In genomic region chr16:42303461-42303860, GRCm38 (mm10) we compare ENCODE assay signal across 9 mouse cellular contexts. TPM values are rescaled to one million over a fixed set of nuclear protein-coding genes. Genes with fewer than 3 reads are reported as not detected.
DNase-seq lines count a peak whose midpoint lies in the region; ATAC-seq lines count a peak whose summit lies in the region.
"Had no signal": no experiment of that assay in that cellular context is flagged by ENCODE, and none has a peak within 500 bp of the region (broad histone marks: within the 10 kb centered on the region; RNA-seq: fewer than 3 reads in every experiment).

No protein-coding gene starts in this region.

- intact Hi-C loops in heart, postnatal 36 days (cut with DNase I), result no loop called here

- H3K36me3 ChIP-seq in forebrain, embryonic 10.5 days (replicated peaks), result no peaks in the 10 kb centered on the region
- no peaks in the 10 kb centered on the region for H3K36me3 ChIP-seq in forebrain, embryonic 11.5 days (ENCODE audit: control insufficient read depth, insufficient read depth, low read length)
- H3K36me3 ChIP-seq in forebrain, embryonic 14.5 days (ENCODE audit: control insufficient read depth, insufficient read depth, low read length), result no peaks in the 10 kb centered on the region
- no peaks in the 10 kb centered on the region for H3K36me3 ChIP-seq in midbrain, embryonic 12.5 days
- H3K36me3 ChIP-seq: limb, embryonic 15.5 days had no signal

- no peaks in the 10 kb centered on the region for H3K9me3 ChIP-seq in forebrain, embryonic 10.5 days
- no peaks in the 10 kb centered on the region for H3K9me3 ChIP-seq in forebrain, embryonic 11.5 days (ENCODE audit: control insufficient read depth, low read length)
- H3K9me3 ChIP-seq in forebrain, embryonic 14.5 days (replicated peaks; ENCODE audit: control insufficient read depth, low read length), result no peaks in the 10 kb centered on the region
- H3K9me3 ChIP-seq in midbrain, embryonic 12.5 days, result no peaks in the 10 kb centered on the region
- H3K9me3 ChIP-seq: limb, embryonic 15.5 days had no signal

- H3K4me2 ChIP-seq in forebrain, embryonic 11.5 days (ENCODE audit: low read depth, low read length, severe bottlenecking), result no peak overlapping the region
- H3K4me2 ChIP-seq in forebrain, embryonic 14.5 days (ENCODE audit: low read length), result no peak overlapping the region
- no peak overlapping the region for H3K4me2 ChIP-seq in midbrain, embryonic 12.5 days (replicated peaks)
- H3K4me2 ChIP-seq: limb, embryonic 15.5 days had no signal

- 0 out of 2 replicates have a peak overlapping the region, but pooled peaks have one; percentile 2 for H3K27ac ChIP-seq in forebrain, embryonic 10.5 days
- no peak overlapping the region for H3K27ac ChIP-seq in forebrain, embryonic 11.5 days (ENCODE audit: low read depth, low read length)
- peak overlapping the region; percentile 64; the same call in 1 of the 2 replicates for H3K27ac ChIP-seq in forebrain, embryonic 14.5 days (ENCODE audit: low read depth, low read length)
- H3K27ac ChIP-seq in midbrain, embryonic 12.5 days (replicated peaks), result peak overlapping the region; percentile 58
- H3K27ac ChIP-seq: limb, embryonic 15.5 days had no signal

- no peaks in the 10 kb centered on the region for H3K27me3 ChIP-seq in forebrain, embryonic 10.5 days (ENCODE audit: poor library complexity, severe bottlenecking)
- H3K27me3 ChIP-seq in forebrain, embryonic 11.5 days (ENCODE audit: control insufficient read depth, insufficient read depth, low read length), result no peaks in the 10 kb centered on the region
- no peaks in the 10 kb centered on the region for H3K27me3 ChIP-seq in forebrain, embryonic 14.5 days (replicated peaks; ENCODE audit: control insufficient read depth, insufficient read depth, low read length)
- no peaks in the 10 kb centered on the region for H3K27me3 ChIP-seq in midbrain, embryonic 12.5 days
- H3K27me3 ChIP-seq: limb, embryonic 15.5 days had no signal

- no peak for ATAC-seq in forebrain, embryonic 11.5 days (replicated peaks; ENCODE audit: low FRiP score)
- ATAC-seq in forebrain, embryonic 14.5 days, result peak; percentile 54
- ATAC-seq in midbrain, embryonic 12.5 days (ENCODE audit: low FRiP score, low read depth), result no peak

- 70% methylated on average over 6 of the region's 6 CpGs for WGBS in forebrain, embryonic 10.5 days
- WGBS in forebrain, embryonic 11.5 days, result 64% methylated on average over 6 of the region's 6 CpGs
- 29% methylated on average over 6 of the region's 6 CpGs for whole genome bisulfite sequencing in forebrain, embryonic 14.5 days
- WGBS in midbrain, embryonic 12.5 days, result 57% methylated on average over 6 of the region's 6 CpGs

- H3K4me3 ChIP-seq in forebrain, embryonic 10.5 days, result no peak overlapping the region
- no peak overlapping the region for H3K4me3 ChIP-seq in forebrain, embryonic 11.5 days (ENCODE audit: low read depth, low read length)
- no peak overlapping the region for H3K4me3 ChIP-seq in forebrain, embryonic 14.5 days (ENCODE audit: low read depth, low read length)
- H3K4me3 ChIP-seq in midbrain, embryonic 12.5 days, result no peak overlapping the region
- H3K4me3 ChIP-seq: limb, embryonic 15.5 days had no signal

- DNase-seq in forebrain, embryonic 10.5 days (ENCODE audit: extremely low spot score, low spot score), result no peak
- no peak for DNase-seq in forebrain, embryonic 11.5 days (ENCODE audit: low spot score)
- DNase-seq in MN1 (ENCODE audit: low spot score), result peak; percentile 36
- peak; percentile 77 for DNase-seq in forebrain, embryonic 14.5 days (ENCODE audit: low spot score)
- DNase-seq in kidney, adult 11 months, result no peak
- no peak for DNase-seq in heart, postnatal 36 days
- no peak for DNase-seq in kidney, adult 8-10 months

- peaks cover 35% of the 10 kb centered on the region for H3K4me1 ChIP-seq in forebrain, embryonic 10.5 days
- H3K4me1 ChIP-seq in forebrain, embryonic 11.5 days (replicated peaks; ENCODE audit: control insufficient read depth, insufficient read depth, low read length), result peaks cover 3% of the 10 kb centered on the region; the same call in 1 of the 2 replicates
- peaks cover 19% of the 10 kb centered on the region for H3K4me1 ChIP-seq in forebrain, embryonic 14.5 days (ENCODE audit: control insufficient read depth, insufficient read depth, low read length)
- peaks cover 35% of the 10 kb centered on the region for H3K4me1 ChIP-seq in midbrain, embryonic 12.5 days

- no peak overlapping the region for H3K9ac ChIP-seq in forebrain, embryonic 11.5 days (ENCODE audit: low read length)
- no peak overlapping the region for H3K9ac ChIP-seq in forebrain, embryonic 14.5 days (ENCODE audit: low read length)
- peak overlapping the region; percentile 12; the same call in 1 of the 2 replicates for H3K9ac ChIP-seq in midbrain, embryonic 12.5 days (replicated peaks)
- H3K9ac ChIP-seq: limb, embryonic 15.5 days had no signal

RNA-seq across cellular contexts. Expression of gene Gap43, which starts 37.0 kb away (rescaled TPM):
- 34.5 and 39.4 TPM in 2 replicates for polyA plus RNA-seq in forebrain, embryonic 10.5 days (2016; fragmentation: Nextera tagmentation; extraction: Ambion mirVana)
- 106 and 111 TPM in 2 replicates for polyA plus RNA-seq in forebrain, embryonic 11.5 days (2014; fragmentation: Nextera tagmentation; extraction: Ambion mirVana)
- polyA plus RNA-seq in forebrain, embryonic 14.5 days (2014; fragmentation: Nextera tagmentation; extraction: Ambion mirVana), result 829 and 974 TPM in 2 replicates
- 356 and 360 TPM in 2 replicates for polyA plus RNA-seq in midbrain, embryonic 12.5 days (2016; fragmentation: Nextera tagmentation; extraction: Ambion mirVana)
- under 1 TPM; 0.24 to 0.78 TPM for total RNA-seq in heart, postnatal 36 days (2021)

Comparison
In these comparisons a context has a peak if more than half of its experiments do, and no peak if none do; other contexts are left out.
1. DNase-seq: peak in MN1 (single experiment) and forebrain, embryonic 14.5 days (single experiment); none in forebrain, embryonic 10.5 days (single experiment), forebrain, embryonic 11.5 days (single experiment), kidney, adult 11 months (single experiment), heart, postnatal 36 days (0 of 2) and kidney, adult 8-10 months (0 of 2).